Mouse (Mus musculus) intestine, embryonic 14.5 days (tissue): ENCODE data around the gene Olfr157. TPM values are rescaled to one million over a fixed set of nuclear protein-coding genes. Genes with fewer than 3 reads are reported as not detected.

Experiments used
- polyA plus RNA-seq: library from polyadenylated mRNA; unstranded; fragments of >200 nt; fragmentation: Nextera tagmentation; extraction: Ambion mirVana; gene quantifications from 2 replicates; pipeline ENCODE4 v1.2.1, GENCODE M21; 2014

Olfr157 gene
- polyA plus RNA-seq, 1 experiment from 2014 or later, result not detected

Other genes starting within 250 kb of the Olfr157 start
- gene Npr2, start 208.3 kb downstream of the Olfr157 start, polyA plus RNA-seq, result 11.1 and 12.1 TPM in 2 replicates
- 0.74 and 1.2 TPM in 2 replicates for gene Spag8, start 186.6 kb downstream of the Olfr157 start, polyA plus RNA-seq
- 113 and 115 TPM in 2 replicates for gene Hint2, start 183.7 kb downstream of the Olfr157 start, polyA plus RNA-seq
- 4.2 TPM in 2 replicates for gene Tmem8b, start 171.2 kb downstream of the Olfr157 start, polyA plus RNA-seq
- gene Fam221b, start 171.1 kb downstream of the Olfr157 start, polyA plus RNA-seq, result 2.9 and 3.9 TPM in 2 replicates
- gene Olfr70, start 139.4 kb downstream of the Olfr157 start, polyA plus RNA-seq, result not detected in 2 replicates
- gene Olfr71, start 129.9 kb downstream of the Olfr157 start, polyA plus RNA-seq, result not detected in 2 replicates
- 0.61 and 0.85 TPM in 2 replicates for gene Hrct1, start 113.0 kb downstream of the Olfr157 start, polyA plus RNA-seq
- gene Spaar, start 110.2 kb downstream of the Olfr157 start, polyA plus RNA-seq, result 0.04 TPM in 1 of 2 replicates, not detected in the other
- gene Olfr159, start 69.2 kb downstream of the Olfr157 start, polyA plus RNA-seq, result not detected in 2 replicates
- gene Olfr156, start 16.3 kb downstream of the Olfr157 start, polyA plus RNA-seq, result not detected in 2 replicates
- not detected in 2 replicates for gene Olfr155, start 11.4 kb upstream of the Olfr157 start, polyA plus RNA-seq
- gene Reck, start 35.3 kb upstream of the Olfr157 start, polyA plus RNA-seq, result 27.6 and 30.8 TPM in 2 replicates
- 102 and 126 TPM in 2 replicates for gene Glipr2, start 117.2 kb upstream of the Olfr157 start, polyA plus RNA-seq
- 0.15 TPM in 1 of 2 replicates, not detected in the other for gene Ccin, start 143.3 kb upstream of the Olfr157 start, polyA plus RNA-seq
- gene Clta, start 164.3 kb upstream of the Olfr157 start, polyA plus RNA-seq, result 233 and 240 TPM in 2 replicates
- gene Gne, start 244.0 kb upstream of the Olfr157 start, polyA plus RNA-seq, result 41.5 and 42.3 TPM in 2 replicates